Mouse (Mus musculus): ENCODE results near the gene Vps4b. TPM values are rescaled to one million over a fixed set of nuclear protein-coding genes. Genes with fewer than 3 reads are reported as not detected.

Vps4b gene
- polyA plus RNA-seq, 1 experiment from 2014 or later, result 92.3 TPM

GRCm38 (mm10) chr1:106795634-106796541 lies 640 bp downstream of the Vps4b start:
- POLR2A ChIA-PET, result no interaction called here
- ATAC-seq (peak; percentile 78), DNase-seq (ENCODE audit: low read depth, low spot score) (no peak)
- CTCF ChIA-PET, result no interaction called here
- TF ChIP-seq CTCF (IDR thresholded peaks at IDR 0.05), result no peak
- no peaks in the 10 kb centered on the region for H3K27me3 ChIP-seq
- in situ Hi-C loops (cut with MboI; ENCODE audit: low pct_unique_long_range_greater_than_20kb), result no loop called here

- no peak for TF ChIP-seq CTCF (IDR thresholded peaks at IDR 0.05)
- ATAC-seq, result no peak
- ChIA-PET POLR2A (no interaction called here), CTCF (interaction anchor here (0.9 to 1.0 kb wide), 2 partner anchors 9 to 10 kb away, joined by 3 read pairs; no protein-coding TSS in a partner anchor)
- H3K27me3 ChIP-seq, result no peaks in the 10 kb centered on the region
- DNase-seq (ENCODE audit: low read depth, low spot score), result no peak
- in situ Hi-C loops (cut with MboI; ENCODE audit: low pct_unique_long_range_greater_than_20kb), result loop anchor here (25.0 kb wide), 1 partner anchor 1063 kb away; no protein-coding TSS in a partner anchor
Measured at GRCm38 (mm10) chr1:106774896-106775295, 21.6 kb downstream of the Vps4b start.

GRCm38 (mm10) chr1:106774092-106774491 lies 22.4 kb downstream of the Vps4b start:
- no peak for ATAC-seq

GRCm38 (mm10) chr1:106768773-106769172 lies 27.8 kb downstream of the Vps4b start:
- DNase-seq (ENCODE audit: low read depth, low spot score), result no peak
- ChIA-PET POLR2A (no interaction called here), CTCF (interaction anchor here (1.0 to 2.6 kb wide), 2 partner anchors 8 to 49 kb away, joined by 3 to 6 read pairs; no protein-coding TSS in a partner anchor)
- in situ Hi-C loops (cut with MboI; ENCODE audit: low pct_unique_long_range_greater_than_20kb), result loop anchor here (25.0 kb wide), 1 partner anchor 1056 kb away; no protein-coding TSS in a partner anchor
- H3K27me3 ChIP-seq, result no peaks in the 10 kb centered on the region
- TF ChIP-seq CTCF (IDR thresholded peaks at IDR 0.05), result no peak
- ATAC-seq, result no peak

More at GRCm38 (mm10) chr1:106774092-106774491, 22.4 kb downstream of the Vps4b start:
- DNase-seq (ENCODE audit: low read depth, low spot score), result no peak
- no peaks in the 10 kb centered on the region for H3K27me3 ChIP-seq
- in situ Hi-C loops (cut with MboI; ENCODE audit: low pct_unique_long_range_greater_than_20kb), result loop anchor here (25.0 kb wide), 1 partner anchor 1062 kb away; no protein-coding TSS in a partner anchor
- POLR2A ChIA-PET, result no interaction called here
- no peak for TF ChIP-seq CTCF (IDR thresholded peaks at IDR 0.05)
- CTCF ChIA-PET, result interaction anchor here (0.9 to 1.5 kb wide), 3 partner anchors 8 to 10 kb away, joined by 3 read pairs; no protein-coding TSS in a partner anchor

GRCm38 (mm10) chr1:106765771-106766170 lies 30.8 kb downstream of the Vps4b start:
- no peaks in the 10 kb centered on the region for H3K27me3 ChIP-seq
- ChIA-PET CTCF (interaction anchor here (0.7 to 1.0 kb wide), 2 partner anchors 9 to 11 kb away, joined by 3 read pairs; no protein-coding TSS in a partner anchor), POLR2A (no interaction called here)
- no peak for TF ChIP-seq CTCF (IDR thresholded peaks at IDR 0.05)
- in situ Hi-C loops (cut with MboI; ENCODE audit: low pct_unique_long_range_greater_than_20kb), result loop anchor here (25.0 kb wide), 1 partner anchor 1053 kb away; no protein-coding TSS in a partner anchor
- DNase-seq (ENCODE audit: low read depth, low spot score), result no peak
- no peak for ATAC-seq

- ATAC-seq (no peak), DNase-seq (ENCODE audit: low read depth, low spot score) (no peak)
- POLR2A ChIA-PET, result interaction anchor here (0.6 kb wide), 1 partner anchor 21 kb away, joined by 3 read pairs; no protein-coding TSS in a partner anchor
- no peak for TF ChIP-seq CTCF (IDR thresholded peaks at IDR 0.05)
- in situ Hi-C loops (cut with MboI; ENCODE audit: low pct_unique_long_range_greater_than_20kb), result loop anchor here (25.0 kb wide), 1 partner anchor 1053 kb away; no protein-coding TSS in a partner anchor
- CTCF ChIA-PET, result interaction anchor here (0.7 to 1.2 kb wide), 3 partner anchors 9 to 12 kb away, joined by 3 read pairs; no protein-coding TSS in a partner anchor
- H3K27me3 ChIP-seq, result no peaks in the 10 kb centered on the region
Measured at GRCm38 (mm10) chr1:106764846-106765245, 31.7 kb downstream of the Vps4b start.

GRCm38 (mm10) chr1:106764281-106764680 lies 32.2 kb downstream of the Vps4b start:
- DNase-seq (ENCODE audit: low read depth, low spot score) (no peak), ATAC-seq (no peak)
- CTCF ChIA-PET, result interaction anchor here (1.2 kb wide), 1 partner anchor 8 kb away, joined by 3 read pairs; no protein-coding TSS in a partner anchor
- POLR2A ChIA-PET, result no interaction called here
- no peak for TF ChIP-seq CTCF (IDR thresholded peaks at IDR 0.05)
- in situ Hi-C loops (cut with MboI; ENCODE audit: low pct_unique_long_range_greater_than_20kb), result loop anchor here (25.0 kb wide), 1 partner anchor 1052 kb away; no protein-coding TSS in a partner anchor
- H3K27me3 ChIP-seq, result no peaks in the 10 kb centered on the region

GRCm38 (mm10) chr1:106760750-106761149 lies 35.8 kb downstream of the Vps4b start:
- H3K27me3 ChIP-seq, result no peaks in the 10 kb centered on the region
- CTCF ChIA-PET, result interaction anchor here (1.0 to 1.6 kb wide), 5 partner anchors 9 to 336 kb away, joined by 3 to 6 read pairs (median 5); no protein-coding TSS in a partner anchor
- ATAC-seq (no peak), DNase-seq (ENCODE audit: low read depth, low spot score) (no peak)
- POLR2A ChIA-PET, result interaction anchor here (1.0 kb wide), 1 partner anchor 9 kb away, joined by 3 read pairs; no protein-coding TSS in a partner anchor
- in situ Hi-C loops (cut with MboI; ENCODE audit: low pct_unique_long_range_greater_than_20kb), result loop anchor here (25.0 kb wide), 1 partner anchor 1048 kb away; no protein-coding TSS in a partner anchor
- no peak for TF ChIP-seq CTCF (IDR thresholded peaks at IDR 0.05)

GRCm38 (mm10) chr1:106759572-106760435 lies 36.7 kb downstream of the Vps4b start, which contains the start of gene Kdsr:
Gene Kdsr, minus strand, starts transcription at chr1:106759727.
- peak; percentile 97 for ATAC-seq
- ChIA-PET POLR2A (interaction anchor here (1.0 kb wide), 1 partner anchor 10 kb away, joined by 3 read pairs; no protein-coding TSS in a partner anchor), CTCF (interaction anchor here (1.0 to 1.6 kb wide), 5 partner anchors 10 to 335 kb away, joined by 3 to 6 read pairs (median 5); no protein-coding TSS in a partner anchor)
- peak; percentile 89 for DNase-seq (ENCODE audit: low read depth, low spot score)
- no peak for TF ChIP-seq CTCF (IDR thresholded peaks at IDR 0.05)
- H3K27me3 ChIP-seq, result no peaks in the 10 kb centered on the region
- in situ Hi-C loops (cut with MboI; ENCODE audit: low pct_unique_long_range_greater_than_20kb), result loop anchor here (25.0 kb wide), 1 partner anchor 1048 kb away; no protein-coding TSS in a partner anchor
